Mouse (Mus musculus) neural tube, embryonic 11.5 days (tissue): ENCODE data around the gene Spata31d1b. TPM values are rescaled to one million over a fixed set of nuclear protein-coding genes. Genes with fewer than 3 reads are reported as not detected.
A peak's percentile ranks its signal among the peaks of the same experiment; 100 is the strongest.
"Not testable (repeated sequence)": the region's sequence is repeated elsewhere in the genome, so short reads cannot be mapped to it uniquely, and the experiment has no call there.

Source experiments
- ATAC-seq: fragments of 200-750 bp; cut with Nextera tagmentation; 2 replicates; pipeline ENCODE4 v1.8.0; 2017; ENCODE audit warnings: moderate number of reproducible peaks, mild to moderate bottlenecking, moderate TSS enrichment, moderate library complexity; ENCODE audit not compliant: insufficient read depth, low FRiP score, low TSS enrichment
- DNase-seq: peaks from one replicate; pipeline ENCODE4 v3.0.0-alpha.2; 2015; ENCODE audit warnings: low spot score
- H3K27ac ChIP-seq: fragments of 300-500 bp; sonication (generic); 2 replicates; pipeline ENCODE4 v1.5.1; 2014; ENCODE audit warnings: low read depth, mild to moderate bottlenecking, low read length
- H3K27me3 ChIP-seq: fragments of 300-500 bp; sonication (generic); 2 replicates; pipeline ENCODE4 v1.6.1; 2014; ENCODE audit warnings: mild to moderate bottlenecking, low read length, mixed read lengths; ENCODE audit not compliant: control insufficient read depth, insufficient read depth
- H3K36me3 ChIP-seq: fragments of 300-500 bp; sonication (generic); 2 replicates; pipeline ENCODE4 v1.6.1; 2014; ENCODE audit warnings: mild to moderate bottlenecking, low read length, moderate library complexity, mixed read lengths; ENCODE audit not compliant: control insufficient read depth, insufficient read depth
- H3K4me1 ChIP-seq: fragments of 300-500 bp; sonication (generic); 2 replicates; pipeline ENCODE4 v1.6.1; 2014; ENCODE audit warnings: low read length, mixed read lengths; ENCODE audit not compliant: control insufficient read depth, insufficient read depth
- H3K4me2 ChIP-seq: fragments of 300-500 bp; sonication (generic); 2 replicates; pipeline ENCODE4 v1.6.1; 2014; ENCODE audit warnings: low read depth, mild to moderate bottlenecking, moderate library complexity
- H3K4me3 ChIP-seq: fragments of 300-500 bp; sonication (generic); 2 replicates; pipeline ENCODE4 v1.5.1; 2014; ENCODE audit warnings: low read depth, low read length
- H3K9ac ChIP-seq: fragments of 300-500 bp; sonication (generic); 2 replicates; pipeline ENCODE4 v1.6.1; 2014; ENCODE audit warnings: mild to moderate bottlenecking, low read length
- H3K9me3 ChIP-seq: fragments of 300-500 bp; sonication (generic); 2 replicates; pipeline ENCODE4 v1.6.1; 2016; ENCODE audit warnings: low read length; ENCODE audit not compliant: control insufficient read depth
- WGBS: fragments of 180-500 bp; shearing (Covaris S2); extraction: QIAGEN DNeasy Blood & Tissue Kit; methylation state at CpG from one replicate; pipeline ENCODE4 v1.1.7; 2014; 5-methylcytosine and 5-hydroxymethylcytosine counted together
- polyA plus RNA-seq: library from polyadenylated mRNA; unstranded; fragments of >200 nt; fragmentation: Nextera tagmentation; extraction: Ambion mirVana; gene quantifications from 2 replicates; pipeline ENCODE4 v1.2.1, GENCODE M21; 2014

The Spata31d1b gene
- polyA plus RNA-seq, result not detected in 2 replicates

- 67% methylated on average over 3 of the region's 3 CpGs for WGBS
- H3K27ac ChIP-seq, H3K9me3 ChIP-seq: not testable (repeated sequence)
These were observed at the start of gene Spata31d1b for GRCm38 (mm10) chr13:59711984-59712383. Spata31d1b (plus strand) TSS chr13:59712284.

GRCm38 (mm10) chr13:59663939-59664712, 48.0 kb upstream of the Spata31d1b start:
- 93% methylated on average over 19 of the region's 19 CpGs for WGBS
- Histone ChIP-seq H3K27ac (no peak overlapping the region), H3K4me2 (no peak overlapping the region), H3K9me3 (no peaks in the 10 kb centered on the region), H3K36me3 (peaks cover 10% of the 10 kb centered on the region), H3K27me3 (no peaks in the 10 kb centered on the region), H3K4me1 (no peaks in the 10 kb centered on the region; the same call in 1 of the 2 replicates), H3K9ac (no peak overlapping the region), H3K4me3 (no peak overlapping the region)
- ATAC-seq (no peak), DNase-seq (no peak)

More at GRCm38 (mm10) chr13:59711984-59712383, at the start of gene Spata31d1b:
- not testable (repeated sequence) for H3K4me2 ChIP-seq, H3K4me1 ChIP-seq, DNase-seq, ATAC-seq, H3K9ac ChIP-seq, H3K27me3 ChIP-seq, H3K4me3 ChIP-seq, H3K36me3 ChIP-seq

GRCm38 (mm10) chr13:59667763-59668162, 44.3 kb upstream of the Spata31d1b start:
- Histone ChIP-seq H3K9me3 (no peaks in the 10 kb centered on the region), H3K4me3 (no peak overlapping the region), H3K4me2 (no peak overlapping the region), H3K27ac (no peak overlapping the region), H3K27me3 (no peaks in the 10 kb centered on the region), H3K4me1 (peaks cover 5% of the 10 kb centered on the region), H3K36me3 (peaks cover 4% of the 10 kb centered on the region), H3K9ac (no peak overlapping the region)
- 92% methylated on average over 5 of the region's 5 CpGs for WGBS
- ATAC-seq, result no peak
- DNase-seq, result no peak

- DNase-seq, result no peak
- H3K4me3 ChIP-seq, result no peak overlapping the region
- no peak overlapping the region for H3K9ac ChIP-seq
- 82% methylated on average over 11 of the region's 11 CpGs for WGBS
- H3K27me3 ChIP-seq, result no peaks in the 10 kb centered on the region
- peaks cover 4% of the 10 kb centered on the region; the same call in 1 of the 2 replicates for H3K36me3 ChIP-seq
- peaks cover 11% of the 10 kb centered on the region for H3K4me1 ChIP-seq
- H3K4me2 ChIP-seq, result no peak overlapping the region
- ATAC-seq, result no peak
- H3K9me3 ChIP-seq, result no peaks in the 10 kb centered on the region
- no peak overlapping the region for H3K27ac ChIP-seq
These were observed 43.5 kb upstream of the Spata31d1b start for GRCm38 (mm10) chr13:59668501-59669093.

GRCm38 (mm10) chr13:59669946-59670345, 42.1 kb upstream of the Spata31d1b start:
- Histone ChIP-seq H3K27ac (no peak overlapping the region), H3K27me3 (no peaks in the 10 kb centered on the region), H3K4me2 (no peak overlapping the region), H3K9me3 (no peaks in the 10 kb centered on the region), H3K36me3 (no peaks in the 10 kb centered on the region), H3K9ac (no peak overlapping the region), H3K4me1 (peaks cover 12% of the 10 kb centered on the region), H3K4me3 (no peak overlapping the region)
- 91% methylated on average over 10 of the region's 10 CpGs for WGBS
- no peak for DNase-seq
- ATAC-seq, result no peak

- Histone ChIP-seq H3K27ac (0 out of 2 replicates have a peak overlapping the region, but pooled peaks have one; percentile 44), H3K36me3 (no peaks in the 10 kb centered on the region), H3K4me1 (peaks cover 12% of the 10 kb centered on the region), H3K4me2 (no peak overlapping the region), H3K9me3 (no peaks in the 10 kb centered on the region), H3K4me3 (no peak overlapping the region), H3K27me3 (no peaks in the 10 kb centered on the region), H3K9ac (no peak overlapping the region)
- ATAC-seq, result no peak
- DNase-seq, result peak; percentile 54
- WGBS, result 57% methylated on average over 2 of the region's 2 CpGs
These were observed 40.6 kb upstream of the Spata31d1b start for GRCm38 (mm10) chr13:59671521-59671920.

- H3K27ac ChIP-seq, result peak overlapping the region; percentile 44; the same call in 1 of the 2 replicates
- H3K4me2 ChIP-seq, result no peak overlapping the region; the same call in 1 of the 2 replicates
- no peaks in the 10 kb centered on the region for H3K36me3 ChIP-seq
- DNase-seq, result no peak
- no peaks in the 10 kb centered on the region for H3K9me3 ChIP-seq
- no peaks in the 10 kb centered on the region for H3K27me3 ChIP-seq
- H3K4me3 ChIP-seq, result no peak overlapping the region
- H3K9ac ChIP-seq, result no peak overlapping the region
- H3K4me1 ChIP-seq, result peaks cover 12% of the 10 kb centered on the region
- WGBS, result 70% methylated on average over 6 of the region's 6 CpGs
- ATAC-seq, result no peak
These were observed 39.8 kb upstream of the Spata31d1b start for GRCm38 (mm10) chr13:59672248-59672647.

GRCm38 (mm10) chr13:59673597-59673996, 38.5 kb upstream of the Spata31d1b start:
- Histone ChIP-seq H3K4me2 (peak overlapping the region; percentile 52), H3K4me3 (peak overlapping the region; percentile 77), H3K4me1 (peaks cover 12% of the 10 kb centered on the region), H3K27me3 (no peaks in the 10 kb centered on the region), H3K27ac (peak overlapping the region; percentile 63; the same call in 1 of the 2 replicates), H3K36me3 (no peaks in the 10 kb centered on the region), H3K9me3 (no peaks in the 10 kb centered on the region), H3K9ac (peak overlapping the region; percentile 95)
- 0 out of 2 replicates have a peak, but pooled peaks have one; percentile 11 for ATAC-seq
- WGBS, result 37% methylated on average over 7 of the region's 7 CpGs
- DNase-seq, result peak; percentile 25
